Mouse (Mus musculus): ENCODE measurements around the gene Acot4.
"Not testable (repeated sequence)": the region's sequence is repeated elsewhere in the genome, so short reads cannot be mapped to it uniquely, and the experiment has no call there.

Acot4 gene

GRCm38 (mm10) chr12:84030659-84031332 is 7.4 kb upstream of the Acot4 start:
- DNase-seq (ENCODE audit: low spot score): peak; percentile 75

GRCm38 (mm10) chr12:84032854-84033253 is 5.3 kb upstream of the Acot4 start:
- no peak for DNase-seq (ENCODE audit: low spot score)

GRCm38 (mm10) chr12:84033302-84033701 is 4.9 kb upstream of the Acot4 start:
- DNase-seq (ENCODE audit: low spot score): not testable (repeated sequence)

- DNase-seq (ENCODE audit: low spot score): no peak
Measured at GRCm38 (mm10) chr12:84034108-84034507, 4.1 kb upstream of the Acot4 start.

GRCm38 (mm10) chr12:84038691-84039111 is 522 bp downstream of the Acot4 start, which contains the start of gene Gm49366:
Gm49366 (plus strand) TSS chr12:84038935.
- peak; percentile 8 for DNase-seq (ENCODE audit: low spot score)

- DNase-seq (ENCODE audit: low spot score): no peak
Measured at GRCm38 (mm10) chr12:84042248-84042647, 4.1 kb downstream of the Acot4 start.

- DNase-seq (ENCODE audit: low spot score): no peak
Measured at GRCm38 (mm10) chr12:84044045-84044444, 5.9 kb downstream of the Acot4 start.

- DNase-seq (ENCODE audit: low spot score): no peak
Measured at GRCm38 (mm10) chr12:84046906-84047305, 8.7 kb downstream of the Acot4 start.

GRCm38 (mm10) chr12:84050744-84051143 is 12.6 kb downstream of the Acot4 start:
- not testable (repeated sequence) for DNase-seq (ENCODE audit: low spot score)

- DNase-seq (ENCODE audit: low spot score): no peak
Measured at GRCm38 (mm10) chr12:84051937-84052474, 13.8 kb downstream of the Acot4 start, which contains the start of gene Acot3. Acot3 (plus strand) TSS chr12:84052144.

GRCm38 (mm10) chr12:84052609-84053008 is 14.4 kb downstream of the Acot4 start:
- DNase-seq (ENCODE audit: low spot score): no peak

- DNase-seq (ENCODE audit: low spot score): no peak
Measured at GRCm38 (mm10) chr12:84053173-84053572, 15.0 kb downstream of the Acot4 start.

GRCm38 (mm10) chr12:84053679-84054391 is 15.7 kb downstream of the Acot4 start:
- DNase-seq (ENCODE audit: low spot score): no peak

GRCm38 (mm10) chr12:84060946-84061345 is 22.8 kb downstream of the Acot4 start:
- DNase-seq (ENCODE audit: low spot score): peak; percentile 10

GRCm38 (mm10) chr12:84062336-84062735 is 24.2 kb downstream of the Acot4 start:
- DNase-seq (ENCODE audit: low spot score): no peak

GRCm38 (mm10) chr12:84063228-84063627 is 25.0 kb downstream of the Acot4 start:
- DNase-seq (ENCODE audit: low spot score): no peak

GRCm38 (mm10) chr12:84063833-84064232 is 25.7 kb downstream of the Acot4 start:
- no peak for DNase-seq (ENCODE audit: low spot score)

- no peak for DNase-seq (ENCODE audit: low spot score)
Measured at GRCm38 (mm10) chr12:84064621-84065020, 26.4 kb downstream of the Acot4 start.

GRCm38 (mm10) chr12:84067752-84068151 is 29.6 kb downstream of the Acot4 start:
- DNase-seq (ENCODE audit: low spot score): no peak

- DNase-seq (ENCODE audit: low spot score): no peak
Measured at GRCm38 (mm10) chr12:84068296-84068695, 30.1 kb downstream of the Acot4 start.

GRCm38 (mm10) chr12:84068986-84069385 is 30.8 kb downstream of the Acot4 start, which contains the start of gene Acot5:
Acot5 (plus strand) TSS chr12:84069325.
- no peak for DNase-seq (ENCODE audit: low spot score)

GRCm38 (mm10) chr12:84069582-84069981 is 31.4 kb downstream of the Acot4 start:
- DNase-seq (ENCODE audit: low spot score): peak; percentile 26

- no peak for DNase-seq (ENCODE audit: low spot score)
Measured at GRCm38 (mm10) chr12:84071696-84072095, 33.5 kb downstream of the Acot4 start.
